Mouse (Mus musculus): ENCODE results near the gene Fryl.
"Not testable (repeated sequence)": the region's sequence is repeated elsewhere in the genome, so short reads cannot be mapped to it uniquely, and the experiment has no call there.

The Fryl gene

GRCm38 (mm10) chr5:73013611-73014287, 242.7 kb downstream of the Fryl start:
- not testable (repeated sequence) for DNase-seq (ENCODE audit: low spot score in 2 of 2)

GRCm38 (mm10) chr5:73012884-73013610, 243.4 kb downstream of the Fryl start:
- DNase-seq (ENCODE audit: low spot score in 2 of 2): not testable (repeated sequence)

- DNase-seq (ENCODE audit: low spot score in 2 of 2): not testable (repeated sequence)
Measured at GRCm38 (mm10) chr5:73011806-73012205, 244.6 kb downstream of the Fryl start.

- not testable (repeated sequence) for DNase-seq (ENCODE audit: low spot score in 2 of 2)
Measured at GRCm38 (mm10) chr5:73008230-73008629, 248.2 kb downstream of the Fryl start.

- DNase-seq (ENCODE audit: low spot score in 2 of 2): no peak
Measured at GRCm38 (mm10) chr5:73007582-73007959, 248.8 kb downstream of the Fryl start.

- no peak for DNase-seq (ENCODE audit: low spot score in 2 of 2)
Measured at GRCm38 (mm10) chr5:73006784-73007581, 249.4 kb downstream of the Fryl start, which contains the start of gene Slc10a4. Gene Slc10a4, plus strand, starts transcription at chr5:73006883.

GRCm38 (mm10) chr5:73004046-73004445, 252.4 kb downstream of the Fryl start:
- DNase-seq (ENCODE audit: low spot score in 2 of 2): no peak

GRCm38 (mm10) chr5:72998546-72998945, 257.9 kb downstream of the Fryl start:
- DNase-seq (ENCODE audit: low spot score in 2 of 2): not testable (repeated sequence)

GRCm38 (mm10) chr5:72995379-72995778, 261.0 kb downstream of the Fryl start:
- no peak for DNase-seq (ENCODE audit: low spot score in 2 of 2)

GRCm38 (mm10) chr5:72994928-72995327, 261.5 kb downstream of the Fryl start:
- DNase-seq (ENCODE audit: low spot score in 2 of 2): no peak

- DNase-seq (ENCODE audit: low spot score in 2 of 2): no peak
Measured at GRCm38 (mm10) chr5:72994424-72994823, 262.0 kb downstream of the Fryl start.

- DNase-seq (ENCODE audit: low spot score in 2 of 2): no peak
Measured at GRCm38 (mm10) chr5:72992474-72992873, 263.9 kb downstream of the Fryl start.

GRCm38 (mm10) chr5:72989756-72990155, 266.7 kb downstream of the Fryl start:
- no peak for DNase-seq (ENCODE audit: low spot score in 2 of 2)

- no peak for DNase-seq (ENCODE audit: low spot score in 2 of 2)
Measured at GRCm38 (mm10) chr5:72987786-72988185, 268.6 kb downstream of the Fryl start.

GRCm38 (mm10) chr5:72984091-72984490, 272.3 kb downstream of the Fryl start:
- no peak for DNase-seq (ENCODE audit: low spot score in 2 of 2)

GRCm38 (mm10) chr5:72976539-72976938, 279.9 kb downstream of the Fryl start:
- no peak for DNase-seq (ENCODE audit: low spot score in 2 of 2)

GRCm38 (mm10) chr5:72975996-72976395, 280.4 kb downstream of the Fryl start:
- no peak for DNase-seq (ENCODE audit: low spot score in 2 of 2)

GRCm38 (mm10) chr5:72974602-72975001, 281.8 kb downstream of the Fryl start, which contains the start of gene Gm10135:
Gene Gm10135, minus strand, starts transcription at chr5:72974702.
- no peak for DNase-seq (ENCODE audit: low spot score in 2 of 2)

GRCm38 (mm10) chr5:72972934-72973333, 283.5 kb downstream of the Fryl start:
- DNase-seq (ENCODE audit: low spot score in 2 of 2): no peak

- DNase-seq (ENCODE audit: low spot score in 2 of 2): no peak
Measured at GRCm38 (mm10) chr5:72972435-72972834, 284.0 kb downstream of the Fryl start.

Data from right cerebral cortex, postnatal 36 days (tissue).